10 mouse cellular contexts compared by ENCODE assay signal in genomic region chr7:109545255-109545993, GRCm38 (mm10). TPM values are rescaled to one million over a fixed set of nuclear protein-coding genes. Genes with fewer than 3 reads are reported as not detected.
DNase-seq lines count a peak whose midpoint lies in the region; ATAC-seq and TF ChIP-seq lines count a peak whose summit lies in the region.
"Had no signal": no experiment of that assay in that cellular context is flagged by ENCODE, and none has a peak within 500 bp of the region (broad histone marks: within the 10 kb centered on the region; RNA-seq: fewer than 3 reads in every experiment).

No protein-coding gene starts in this region.

- no peak for TF ChIP-seq EP300 in heart, postnatal 0 days (IDR thresholded peaks at IDR 0.05; ENCODE audit: low read depth)

- TF ChIP-seq CTCF in heart, postnatal 0 days (IDR thresholded peaks at IDR 0.05; ENCODE audit: low read depth) = no peak

- H3K9me3 ChIP-seq in forebrain, embryonic 10.5 days = no peaks in the 10 kb centered on the region
- H3K9me3 ChIP-seq in forebrain, embryonic 12.5 days = no peaks in the 10 kb centered on the region
- no peaks in the 10 kb centered on the region for H3K9me3 ChIP-seq in heart, postnatal 0 days (replicated peaks; ENCODE audit: control insufficient read depth, low read length)
- no peaks in the 10 kb centered on the region for H3K9me3 ChIP-seq in stomach, embryonic 14.5 days (ENCODE audit: control insufficient read depth, low read depth, low read length)
- H3K9me3 ChIP-seq: liver, embryonic 13.5 days had no signal

- H3K9ac ChIP-seq in forebrain, embryonic 12.5 days = no peak overlapping the region
- H3K9ac ChIP-seq in heart, postnatal 0 days (replicated peaks; ENCODE audit: low read depth, low read length) = no peak overlapping the region
- H3K9ac ChIP-seq in stomach, embryonic 14.5 days (replicated peaks; ENCODE audit: low read depth, low read length) = no peak overlapping the region
- H3K9ac ChIP-seq: liver, embryonic 13.5 days had no signal

- H3K4me2 ChIP-seq in forebrain, embryonic 12.5 days = no peak overlapping the region
- H3K4me2 ChIP-seq in heart, postnatal 0 days (ENCODE audit: low read depth, low read length) = no peak overlapping the region
- H3K4me2 ChIP-seq in stomach, embryonic 14.5 days (replicated peaks; ENCODE audit: low read depth, low read length) = no peak overlapping the region
- H3K4me2 ChIP-seq: liver, embryonic 13.5 days had no signal

- no peaks in the 10 kb centered on the region for H3K27me3 ChIP-seq in forebrain, embryonic 10.5 days (ENCODE audit: poor library complexity, severe bottlenecking)
- no peaks in the 10 kb centered on the region for H3K27me3 ChIP-seq in forebrain, embryonic 12.5 days
- H3K27me3 ChIP-seq in heart, postnatal 0 days (ENCODE audit: control insufficient read depth, insufficient read depth, low read length) = no peaks in the 10 kb centered on the region
- no peaks in the 10 kb centered on the region for H3K27me3 ChIP-seq in stomach, embryonic 14.5 days (ENCODE audit: control insufficient read depth, insufficient read depth, low read length)
- H3K27me3 ChIP-seq: liver, embryonic 13.5 days had no signal

- no peaks in the 10 kb centered on the region for H3K4me1 ChIP-seq in forebrain, embryonic 10.5 days
- no peaks in the 10 kb centered on the region for H3K4me1 ChIP-seq in forebrain, embryonic 12.5 days
- peaks cover 2% of the 10 kb centered on the region; the same call in 1 of the 2 replicates for H3K4me1 ChIP-seq in heart, postnatal 0 days (ENCODE audit: control insufficient read depth, insufficient read depth)
- no peaks in the 10 kb centered on the region; the same call in 1 of the 2 replicates for H3K4me1 ChIP-seq in stomach, embryonic 14.5 days (ENCODE audit: control insufficient read depth, insufficient read depth, low read length)

- no peak overlapping the region for H3K4me3 ChIP-seq in forebrain, embryonic 10.5 days
- no peak overlapping the region for H3K4me3 ChIP-seq in forebrain, embryonic 12.5 days (replicated peaks)
- H3K4me3 ChIP-seq in heart, postnatal 0 days (ENCODE audit: low read depth, low read length) = no peak overlapping the region
- H3K4me3 ChIP-seq in stomach, embryonic 14.5 days (ENCODE audit: low read depth, low read length) = no peak overlapping the region
- H3K4me3 ChIP-seq: liver, embryonic 13.5 days had no signal

- H3K36me3 ChIP-seq in forebrain, embryonic 10.5 days (replicated peaks) = peaks cover 51% of the 10 kb centered on the region
- peaks cover 5% of the 10 kb centered on the region for H3K36me3 ChIP-seq in forebrain, embryonic 12.5 days (replicated peaks)
- H3K36me3 ChIP-seq in heart, postnatal 0 days (replicated peaks; ENCODE audit: control insufficient read depth, insufficient read depth, low read length) = peaks cover 78% of the 10 kb centered on the region
- H3K36me3 ChIP-seq in stomach, embryonic 14.5 days (ENCODE audit: control insufficient read depth, insufficient read depth, low read length) = peaks cover 14% of the 10 kb centered on the region

- no peak for DNase-seq in forebrain, embryonic 10.5 days (ENCODE audit: extremely low spot score, low spot score)
- DNase-seq in ovary, adult 18-20 months (ENCODE audit: low spot score) = peak; percentile 54
- no peak for DNase-seq in ovary, postnatal 10 days (ENCODE audit: low spot score)
- no peak for DNase-seq in heart, postnatal 0 days (ENCODE audit: low spot score)
- no peak for DNase-seq in spleen, postnatal 10 days (ENCODE audit: low spot score in 2 of 2)
- DNase-seq in natural killer cell, adult 2 months (ENCODE audit: low spot score in 2 of 2) = no peak
- DNase-seq: liver, embryonic 13.5 days had no signal

- 87% methylated on average over 10 of the region's 10 CpGs for WGBS in forebrain, embryonic 10.5 days
- 81% methylated on average over 10 of the region's 10 CpGs for WGBS in forebrain, embryonic 12.5 days
- 46% methylated on average over 10 of the region's 10 CpGs for whole genome bisulfite sequencing in heart, postnatal 0 days
- WGBS in stomach, embryonic 14.5 days = 79% methylated on average over 10 of the region's 10 CpGs

- no peak for ATAC-seq in forebrain, embryonic 12.5 days (ENCODE audit: low FRiP score)
- ATAC-seq in heart, postnatal 0 days (ENCODE audit: insufficient read depth, low read depth) = no peak; the same call in 1 of the 2 replicates
- ATAC-seq in stomach, embryonic 14.5 days (ENCODE audit: insufficient number of reproducible peaks, insufficient read depth, low FRiP score, low read depth) = no peak

- 0 out of 2 replicates have a peak overlapping the region, but pooled peaks have one; percentile 48 for H3K27ac ChIP-seq in forebrain, embryonic 10.5 days
- H3K27ac ChIP-seq in forebrain, embryonic 12.5 days = no peak overlapping the region
- H3K27ac ChIP-seq in heart, postnatal 0 days (ENCODE audit: low read depth) = peak overlapping the region; percentile 70
- peak overlapping the region; percentile 61; the same call in 1 of the 2 replicates for H3K27ac ChIP-seq in stomach, embryonic 14.5 days (ENCODE audit: low read length)
- H3K27ac ChIP-seq: kidney, postnatal 0 days; liver, embryonic 13.5 days had no signal

RNA-seq across cellular contexts. Expression of gene Rpl27a, which starts 26.5 kb away (rescaled TPM):
- polyA plus RNA-seq in forebrain, embryonic 10.5 days (2016; fragmentation: Nextera tagmentation; extraction: Ambion mirVana) = 133 and 134 TPM in 2 replicates
- polyA plus RNA-seq in forebrain, embryonic 12.5 days (2016; fragmentation: Nextera tagmentation; extraction: Ambion mirVana) = 97.2 and 98.3 TPM in 2 replicates
- total RNA-seq in heart, postnatal 0 days (2014; rRNA removed; ENCODE audit: low replicate concordance) = 267 and 380 TPM in 2 replicates
- 66.4 and 68.8 TPM in 2 replicates for polyA plus RNA-seq in heart, postnatal 0 days (2015; fragmentation: Nextera tagmentation; extraction: Ambion mirVana)
- 163 and 168 TPM in 2 replicates for polyA plus RNA-seq in stomach, embryonic 14.5 days (2014; fragmentation: Nextera tagmentation; extraction: Ambion mirVana)

RNA-seq across cellular contexts. Expression of gene Trim66, which starts 37.5 kb away (rescaled TPM):
- 0.06 and 0.09 TPM in 2 replicates for polyA plus RNA-seq in forebrain, embryonic 10.5 days (2016; fragmentation: Nextera tagmentation; extraction: Ambion mirVana)
- 0.64 and 1.6 TPM in 2 replicates for polyA plus RNA-seq in forebrain, embryonic 12.5 days (2016; fragmentation: Nextera tagmentation; extraction: Ambion mirVana)
- 0.08 TPM in 1 of 2 replicates, not detected in the other for total RNA-seq in heart, postnatal 0 days (2014; rRNA removed; ENCODE audit: low replicate concordance)
- not detected in 2 replicates for polyA plus RNA-seq in heart, postnatal 0 days (2015; fragmentation: Nextera tagmentation; extraction: Ambion mirVana)
- polyA plus RNA-seq in stomach, embryonic 14.5 days (2014; fragmentation: Nextera tagmentation; extraction: Ambion mirVana) = 0.04 and 0.09 TPM in 2 replicates
